Mouse (Mus musculus) embryonic fibroblast, embryonic 13.5 days (primary cell): ENCODE measurements around the gene Dpt.

Experiments
- CTCF ChIP-seq: IDR thresholded peaks from 2 replicates; pipeline ENCODE4 v1.5.1; 2011; ENCODE audit warnings: mild to moderate bottlenecking, control low read depth, low read length, moderate library complexity, borderline replicate concordance; ENCODE audit not compliant: insufficient read depth
- POLR2A ChIP-seq: IDR thresholded peaks from 2 replicates; pipeline ENCODE4 v1.6.1; 2011; ENCODE audit warnings: low read depth, mild to moderate bottlenecking, control low read depth, low read length, moderate library complexity

DNA sequence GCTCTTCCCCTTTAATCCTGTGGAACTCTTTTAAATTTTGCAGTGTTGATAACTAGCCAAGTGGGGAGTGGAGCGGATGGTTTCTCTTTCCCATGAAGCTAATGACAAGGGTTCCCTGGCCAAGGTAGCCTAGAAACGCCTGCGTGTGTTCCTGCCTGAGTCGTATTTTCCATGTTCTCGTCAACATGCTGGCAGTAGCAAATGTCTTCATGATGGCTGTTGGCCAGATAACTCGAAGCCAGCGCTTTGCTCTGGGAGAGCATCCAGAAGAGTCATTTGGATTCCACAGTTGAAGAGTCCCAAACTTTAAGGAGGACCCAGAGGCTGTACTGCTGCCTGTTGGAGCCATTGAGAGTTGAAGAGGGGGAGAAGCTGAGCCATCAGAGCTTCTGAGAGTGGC is 25.8 kb upstream of the Dpt start:
- TF ChIP-seq POLR2A (no peak), CTCF (no peak)
